Mouse (Mus musculus) limb, embryonic 12.5 days (tissue): Measurements from ENCODE around the gene Fhad1. TPM values are rescaled to one million over a fixed set of nuclear protein-coding genes. Genes with fewer than 3 reads are reported as not detected.

Experiments
- ATAC-seq: fragments of 200-750 bp; cut with Nextera tagmentation; 2 replicates; pipeline ENCODE4 v1.8.0; 2017; ENCODE audit warnings: low read depth, moderate TSS enrichment; ENCODE audit not compliant: insufficient number of reproducible peaks, insufficient read depth, low FRiP score, low TSS enrichment
- H3K27ac ChIP-seq: fragments of 300-500 bp; sonication (generic); 2 replicates; pipeline ENCODE4 v1.5.1; 2016; ENCODE audit warnings: mild to moderate bottlenecking, moderate library complexity
- H3K27me3 ChIP-seq: fragments of 300-500 bp; sonication (generic); 2 replicates; pipeline ENCODE4 v1.6.1; 2016; ENCODE audit warnings: mild to moderate bottlenecking, moderate library complexity
- H3K36me3 ChIP-seq: fragments of 300-500 bp; sonication (generic); 2 replicates; pipeline ENCODE4 v1.6.1; 2016; ENCODE audit warnings: mild to moderate bottlenecking, moderate library complexity
- H3K4me1 ChIP-seq: fragments of 300-500 bp; sonication (generic); replicated peaks from 2 replicates; pipeline ENCODE4 v1.6.1; 2016
- H3K4me2 ChIP-seq: fragments of 300-500 bp; sonication (generic); 2 replicates; pipeline ENCODE4 v1.6.1; 2016; ENCODE audit warnings: mild to moderate bottlenecking, moderate library complexity
- H3K4me3 ChIP-seq: fragments of 300-500 bp; sonication (generic); replicated peaks from 2 replicates; pipeline ENCODE4 v1.5.1; 2016; ENCODE audit warnings: mild to moderate bottlenecking
- H3K9ac ChIP-seq: fragments of 300-500 bp; sonication (generic); replicated peaks from 2 replicates; pipeline ENCODE4 v1.6.1; 2016; ENCODE audit warnings: mild to moderate bottlenecking, moderate library complexity
- H3K9me3 ChIP-seq: fragments of 300-500 bp; sonication (generic); 2 replicates; pipeline ENCODE4 v1.6.1; 2016; ENCODE audit warnings: mild to moderate bottlenecking, moderate library complexity
- WGBS: fragments of 180-500 bp; shearing (Covaris S2); methylation state at CpG from one replicate; pipeline ENCODE4 v1.1.7; 2016; 5-methylcytosine and 5-hydroxymethylcytosine counted together
- polyA plus RNA-seq: library from polyadenylated mRNA; unstranded; fragments of >200 nt; fragmentation: Nextera tagmentation; extraction: Ambion mirVana; gene quantifications from 2 replicates; pipeline ENCODE4 v1.2.1, GENCODE M21; 2016

The Fhad1 gene
- polyA plus RNA-seq, 1 experiment from 2014 or later: 1.4 TPM

DNA sequence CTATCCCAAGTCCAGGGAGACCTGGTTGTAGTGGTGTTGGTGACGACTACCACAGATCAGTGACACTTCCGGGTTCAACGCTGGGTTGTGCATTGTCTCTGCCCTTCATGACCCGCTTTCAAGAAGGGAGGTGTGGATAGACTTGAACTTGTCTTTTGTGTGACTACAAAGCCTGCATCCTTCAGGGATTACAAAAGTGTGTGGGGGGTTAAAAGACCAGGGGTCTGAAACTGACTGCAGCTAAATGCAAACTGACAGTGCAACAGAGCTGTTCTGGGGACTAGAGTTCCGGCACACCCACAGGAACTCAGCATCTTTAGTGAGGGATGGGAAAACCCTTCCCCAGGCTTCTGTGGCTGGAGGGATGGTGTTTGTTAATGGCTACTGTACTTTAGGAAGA is 83.4 kb downstream of the Fhad1 start:
- no peak overlapping the region for H3K9ac ChIP-seq
- no peak overlapping the region for H3K27ac ChIP-seq
- ATAC-seq: no peak
- no peaks in the 10 kb centered on the region for H3K36me3 ChIP-seq
- no peaks in the 10 kb centered on the region for H3K27me3 ChIP-seq
- H3K4me3 ChIP-seq: no peak overlapping the region
- H3K4me2 ChIP-seq: no peak overlapping the region
- H3K4me1 ChIP-seq: peaks cover 7% of the 10 kb centered on the region; the same call in 1 of the 2 replicates
- no peaks in the 10 kb centered on the region for H3K9me3 ChIP-seq
- WGBS: 86% methylated on average over 5 of the region's 5 CpGs

DNA sequence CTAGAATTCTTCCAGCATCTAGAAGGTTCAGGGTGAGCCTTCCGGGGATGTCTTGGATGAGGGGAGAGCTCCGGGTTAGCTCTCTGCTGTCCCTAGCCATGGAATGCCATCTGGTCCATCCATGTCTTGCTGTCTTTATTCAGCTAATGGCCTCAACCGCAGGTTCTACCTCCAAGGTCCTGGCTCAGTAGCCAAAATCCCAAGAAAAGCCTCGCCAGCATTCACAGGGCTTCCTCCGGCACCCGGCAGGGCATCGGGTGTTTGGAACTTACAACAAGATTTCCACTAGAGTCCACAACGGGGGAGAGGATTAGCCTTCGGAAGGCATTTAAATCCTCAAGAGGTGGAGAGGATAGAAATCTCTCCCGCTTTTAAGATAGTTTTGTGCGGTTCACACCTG is 84.9 kb downstream of the Fhad1 start:
- 82% methylated on average over 11 of the region's 11 CpGs for WGBS
- Histone ChIP-seq H3K4me1 (peaks cover 14% of the 10 kb centered on the region; the same call in 1 of the 2 replicates), H3K27me3 (no peaks in the 10 kb centered on the region)

GRCm38 (mm10) chr4:141928881-141929281 is 86.0 kb downstream of the Fhad1 start:
- no peaks in the 10 kb centered on the region for H3K9me3 ChIP-seq
- no peak overlapping the region for H3K9ac ChIP-seq
- no peak overlapping the region for H3K27ac ChIP-seq
- peaks cover 14% of the 10 kb centered on the region; the same call in 1 of the 2 replicates for H3K4me1 ChIP-seq
- 59% methylated on average over 7 of the region's 7 CpGs for WGBS
- no peak for ATAC-seq
- no peak overlapping the region for H3K4me3 ChIP-seq
- H3K4me2 ChIP-seq: no peak overlapping the region
- H3K27me3 ChIP-seq: no peaks in the 10 kb centered on the region
- no peaks in the 10 kb centered on the region for H3K36me3 ChIP-seq

More for the DNA sequence above, 84.9 kb downstream of the Fhad1 start:
- no peak for ATAC-seq
- Histone ChIP-seq H3K27ac (no peak overlapping the region), H3K9ac (no peak overlapping the region), H3K4me3 (no peak overlapping the region), H3K9me3 (no peaks in the 10 kb centered on the region), H3K36me3 (no peaks in the 10 kb centered on the region), H3K4me2 (no peak overlapping the region)

GRCm38 (mm10) chr4:141925781-141926345 is 89.0 kb downstream of the Fhad1 start:
- no peaks in the 10 kb centered on the region for H3K36me3 ChIP-seq
- H3K4me3 ChIP-seq: no peak overlapping the region
- no peaks in the 10 kb centered on the region for H3K27me3 ChIP-seq
- no peak for ATAC-seq
- H3K4me1 ChIP-seq: peaks cover 20% of the 10 kb centered on the region; the same call in 1 of the 2 replicates
- no peak overlapping the region for H3K27ac ChIP-seq
- no peak overlapping the region for H3K9ac ChIP-seq
- H3K9me3 ChIP-seq: no peaks in the 10 kb centered on the region
- H3K4me2 ChIP-seq: no peak overlapping the region
- WGBS: 31% methylated on average over 5 of the region's 5 CpGs

- H3K36me3 ChIP-seq: no peaks in the 10 kb centered on the region
- H3K27ac ChIP-seq: no peak overlapping the region
- no peaks in the 10 kb centered on the region for H3K9me3 ChIP-seq
- H3K27me3 ChIP-seq: no peaks in the 10 kb centered on the region
- no peak overlapping the region for H3K4me3 ChIP-seq
- no peak for ATAC-seq
- H3K9ac ChIP-seq: no peak overlapping the region
- no peak overlapping the region for H3K4me2 ChIP-seq
- WGBS: 91% methylated on average over 11 of the region's 11 CpGs
- 0 out of 2 replicates have a peak, but pooled peaks cover 13% of the 10 kb centered on the region for H3K4me1 ChIP-seq
Observed at GRCm38 (mm10) chr4:141923961-141924360, 90.9 kb downstream of the Fhad1 start.

DNA sequence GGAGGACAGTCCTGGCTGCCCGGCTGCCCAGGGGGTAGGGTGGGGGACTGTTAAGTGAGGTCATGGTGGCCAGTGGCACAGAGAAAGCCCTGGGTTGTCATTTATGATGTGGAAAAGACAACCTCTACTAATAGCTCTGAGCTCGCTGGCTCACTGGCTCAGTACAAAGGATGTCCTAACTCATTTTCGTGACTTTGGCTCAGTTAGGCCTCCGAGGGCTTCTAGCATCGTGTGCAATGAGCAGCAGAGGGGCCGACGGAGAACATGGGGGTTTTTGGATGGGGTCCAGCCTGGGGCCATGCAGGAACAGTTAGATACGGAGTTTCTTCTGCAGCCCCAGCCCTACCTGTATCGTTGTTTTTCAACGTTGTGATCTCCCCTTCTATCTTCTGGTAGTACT is 94.5 kb downstream of the Fhad1 start:
- no peak for ATAC-seq

GRCm38 (mm10) chr4:141917735-141918419 is 97.0 kb downstream of the Fhad1 start:
- 56% methylated on average over 7 of the region's 7 CpGs for WGBS
- no peak overlapping the region for H3K4me3 ChIP-seq
- no peak overlapping the region for H3K9ac ChIP-seq
- peaks cover 5% of the 10 kb centered on the region; the same call in 1 of the 2 replicates for H3K4me1 ChIP-seq
- no peak overlapping the region for H3K4me2 ChIP-seq
- no peak for ATAC-seq
- no peaks in the 10 kb centered on the region for H3K9me3 ChIP-seq
- H3K27ac ChIP-seq: no peak overlapping the region
- H3K36me3 ChIP-seq: no peaks in the 10 kb centered on the region
- no peaks in the 10 kb centered on the region for H3K27me3 ChIP-seq

More for the DNA sequence above, 94.5 kb downstream of the Fhad1 start:
- no peak overlapping the region for H3K27ac ChIP-seq
- H3K9me3 ChIP-seq: no peaks in the 10 kb centered on the region
- H3K36me3 ChIP-seq: no peaks in the 10 kb centered on the region
- no peak overlapping the region for H3K9ac ChIP-seq
- WGBS: 92% methylated on average over 10 of the region's 10 CpGs
- no peaks in the 10 kb centered on the region for H3K27me3 ChIP-seq
- 0 out of 2 replicates have a peak, but pooled peaks cover 6% of the 10 kb centered on the region for H3K4me1 ChIP-seq
- no peak overlapping the region for H3K4me3 ChIP-seq
- H3K4me2 ChIP-seq: no peak overlapping the region

GRCm38 (mm10) chr4:141914040-141914439 is 100.8 kb downstream of the Fhad1 start:
- H3K4me1 ChIP-seq: no peaks in the 10 kb centered on the region; the same call in 1 of the 2 replicates
- H3K4me3 ChIP-seq: no peak overlapping the region
- H3K27me3 ChIP-seq: no peaks in the 10 kb centered on the region
- WGBS: 28% methylated on average over 7 of the region's 7 CpGs
- no peaks in the 10 kb centered on the region for H3K9me3 ChIP-seq
- no peak overlapping the region for H3K4me2 ChIP-seq
- no peak overlapping the region for H3K9ac ChIP-seq
- ATAC-seq: no peak
- no peaks in the 10 kb centered on the region for H3K36me3 ChIP-seq
- no peak overlapping the region for H3K27ac ChIP-seq

DNA sequence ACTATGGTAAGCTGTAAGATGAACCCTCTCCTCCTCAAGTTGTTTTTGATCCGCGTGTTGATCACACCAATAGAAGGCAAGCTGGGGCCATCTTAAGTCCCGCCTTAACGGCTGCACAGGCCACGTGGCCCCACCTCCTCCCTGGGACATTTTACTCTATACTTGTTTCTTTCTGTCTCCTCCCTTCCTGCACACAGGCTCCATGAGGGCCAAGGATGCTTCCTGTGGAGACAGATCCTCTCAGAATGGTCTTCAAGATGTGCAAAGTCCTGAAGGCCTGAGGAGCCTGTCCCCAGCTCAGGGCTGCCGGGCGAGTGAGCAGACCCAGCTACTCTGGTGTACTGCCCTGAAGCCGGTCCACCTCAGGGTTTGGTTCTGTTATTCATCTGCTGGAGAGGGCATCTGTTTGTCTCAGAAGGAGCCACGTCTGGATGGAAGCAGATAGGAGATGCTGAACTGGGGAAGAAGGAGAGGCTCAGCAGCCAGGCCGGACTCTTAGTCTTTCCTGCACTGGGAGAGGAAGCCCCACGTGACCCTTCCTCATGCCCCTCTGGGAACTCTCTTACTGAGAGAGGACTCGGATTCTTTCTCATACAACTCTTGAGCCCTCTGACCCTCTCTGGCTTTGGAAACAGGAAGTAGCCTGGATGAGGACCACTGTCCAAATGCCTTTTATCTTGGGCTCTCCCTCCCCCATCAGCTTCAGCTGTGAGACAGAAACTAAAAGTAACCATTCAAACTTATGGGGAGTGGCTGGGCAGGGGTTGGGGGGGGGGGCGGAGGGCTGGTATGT is 101.5 kb downstream of the Fhad1 start:
- H3K27me3 ChIP-seq: no peaks in the 10 kb centered on the region
- H3K9ac ChIP-seq: no peak overlapping the region
- H3K4me2 ChIP-seq: no peak overlapping the region
- ATAC-seq: no peak
- H3K27ac ChIP-seq: no peak overlapping the region
- no peaks in the 10 kb centered on the region for H3K36me3 ChIP-seq
- 63% methylated on average over 13 of the region's 13 CpGs for WGBS
- no peaks in the 10 kb centered on the region; the same call in 1 of the 2 replicates for H3K4me1 ChIP-seq
- H3K9me3 ChIP-seq: no peaks in the 10 kb centered on the region
- H3K4me3 ChIP-seq: no peak overlapping the region

DNA sequence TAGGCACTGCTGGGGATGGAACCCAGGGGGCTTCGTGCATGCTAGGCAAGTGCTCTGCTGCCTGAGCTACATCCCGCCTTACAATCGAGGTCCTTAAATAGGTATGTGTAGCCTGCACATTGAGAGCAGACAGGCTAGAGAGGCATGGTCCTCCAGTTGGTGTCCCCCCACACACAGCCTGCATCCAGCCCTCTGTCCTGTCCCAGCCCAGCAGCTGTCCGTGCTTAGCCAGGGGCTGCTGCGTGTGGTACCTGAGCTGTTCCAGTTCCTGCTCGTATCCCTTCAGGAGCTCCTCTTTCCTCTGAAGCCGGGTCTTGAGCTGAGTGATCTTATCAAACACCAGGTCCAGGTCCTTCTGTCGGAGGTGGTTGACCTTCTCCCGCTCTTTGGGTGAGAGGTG is 110.2 kb downstream of the Fhad1 start:
- Histone ChIP-seq H3K4me1 (peaks cover 16% of the 10 kb centered on the region), H3K27ac (no peak overlapping the region), H3K4me2 (no peak overlapping the region), H3K27me3 (no peaks in the 10 kb centered on the region; the same call in 1 of the 2 replicates), H3K36me3 (no peaks in the 10 kb centered on the region), H3K9me3 (no peaks in the 10 kb centered on the region), H3K9ac (no peak overlapping the region), H3K4me3 (no peak overlapping the region)
- ATAC-seq: no peak
- WGBS: 79% methylated on average over 9 of the region's 9 CpGs

DNA sequence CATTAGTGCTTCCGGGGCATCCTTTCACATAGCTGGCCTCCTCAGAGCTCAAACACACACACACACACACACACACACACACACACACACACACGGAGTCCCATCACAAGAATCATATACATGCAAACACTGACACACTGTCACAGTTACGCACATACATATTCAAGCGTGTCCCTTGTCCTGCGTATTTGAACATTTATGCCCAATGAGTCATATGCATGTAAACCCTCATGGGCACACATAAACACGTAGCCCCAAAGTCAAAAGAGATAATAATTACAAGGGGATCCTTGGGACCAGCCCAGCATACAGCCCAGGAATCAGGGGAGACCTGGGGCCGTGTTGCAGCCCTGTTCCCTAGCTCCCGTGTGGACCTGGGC is 112.4 kb downstream of the Fhad1 start:
- no peak overlapping the region for H3K4me3 ChIP-seq
- H3K27ac ChIP-seq: no peak overlapping the region

More for the DNA sequence above, 112.4 kb downstream of the Fhad1 start:
- no peaks in the 10 kb centered on the region for H3K36me3 ChIP-seq
- H3K9ac ChIP-seq: no peak overlapping the region
- no peaks in the 10 kb centered on the region; the same call in 1 of the 2 replicates for H3K27me3 ChIP-seq
- ATAC-seq: no peak
- no peak overlapping the region for H3K4me2 ChIP-seq
- H3K4me1 ChIP-seq: peaks cover 17% of the 10 kb centered on the region
- 90% methylated on average over 8 of the region's 8 CpGs for WGBS
- no peaks in the 10 kb centered on the region for H3K9me3 ChIP-seq
